Mouse (Mus musculus) ZHBTc4 (cell line): ENCODE measurements around the gene Cmss1.

Experiments used
- DNase-seq: peaks from one replicate; pipeline ENCODE4 v3.0.0-alpha.2; 2011; ENCODE audit warnings: low read depth, low spot score

Cmss1 gene

GRCm38 (mm10) chr16:57478451-57478850 lies 128.2 kb downstream of the Cmss1 start:
- no peak for DNase-seq

DNA sequence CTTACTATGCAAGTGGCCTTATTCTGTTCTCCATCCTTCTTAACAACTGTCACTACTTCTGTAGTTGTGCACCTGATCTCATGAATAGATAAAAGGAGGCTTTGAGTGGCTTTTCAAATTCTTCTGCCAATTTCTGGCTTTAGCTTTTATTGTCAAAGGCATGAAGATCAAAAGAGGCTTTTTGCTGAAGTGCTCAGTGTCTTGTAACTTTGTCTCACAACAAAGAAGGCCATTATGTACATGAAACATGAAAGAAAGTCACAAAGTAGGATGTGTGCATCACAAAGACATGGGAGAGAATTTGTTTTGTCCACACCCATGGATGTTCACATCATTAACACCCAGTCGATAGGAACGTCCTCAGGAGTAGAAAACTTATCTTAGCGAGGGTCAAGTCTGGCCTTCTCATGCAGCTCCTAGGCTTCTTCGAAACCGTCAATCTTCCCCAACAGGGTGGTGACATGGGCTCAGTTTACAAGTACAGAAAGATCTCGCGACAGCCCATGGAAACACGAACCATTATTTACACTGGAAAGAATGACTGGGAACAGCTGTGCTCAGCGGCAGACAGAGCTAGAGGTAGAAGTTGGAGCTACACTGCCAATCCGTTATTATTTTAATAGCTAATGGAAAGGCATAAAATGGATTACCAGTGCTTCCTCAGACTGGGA lies 133.1 kb downstream of the Cmss1 start:
- DNase-seq, result peak; percentile 94

- no peak for DNase-seq
Measured at GRCm38 (mm10) chr16:57471071-57471470, 135.6 kb downstream of the Cmss1 start.

DNA sequence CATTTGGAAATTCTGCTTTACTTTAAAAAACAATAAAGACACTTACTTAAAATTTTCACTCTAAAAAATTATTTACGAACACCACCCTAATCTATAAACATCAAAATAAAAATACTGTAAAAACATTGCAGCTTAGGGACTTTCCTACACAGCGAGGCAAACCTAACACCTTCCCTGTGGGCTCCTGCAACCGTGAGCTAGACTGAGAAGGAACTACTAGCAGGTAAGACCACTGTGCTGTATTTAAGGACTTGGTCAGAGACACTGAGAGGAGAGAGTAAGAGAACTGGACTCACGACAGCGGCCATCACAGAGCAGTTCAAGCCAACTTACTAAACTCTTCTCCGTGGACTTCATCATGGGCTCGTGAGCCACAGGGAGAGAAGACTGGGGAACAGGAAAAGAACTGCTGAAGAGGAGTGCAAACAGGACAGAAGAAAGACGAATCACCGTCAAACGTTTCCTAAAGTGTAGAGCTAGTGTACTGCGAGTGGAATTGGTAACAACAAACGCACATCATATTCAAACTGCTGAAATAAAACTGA lies 136.3 kb downstream of the Cmss1 start:
- DNase-seq, result no peak

DNA sequence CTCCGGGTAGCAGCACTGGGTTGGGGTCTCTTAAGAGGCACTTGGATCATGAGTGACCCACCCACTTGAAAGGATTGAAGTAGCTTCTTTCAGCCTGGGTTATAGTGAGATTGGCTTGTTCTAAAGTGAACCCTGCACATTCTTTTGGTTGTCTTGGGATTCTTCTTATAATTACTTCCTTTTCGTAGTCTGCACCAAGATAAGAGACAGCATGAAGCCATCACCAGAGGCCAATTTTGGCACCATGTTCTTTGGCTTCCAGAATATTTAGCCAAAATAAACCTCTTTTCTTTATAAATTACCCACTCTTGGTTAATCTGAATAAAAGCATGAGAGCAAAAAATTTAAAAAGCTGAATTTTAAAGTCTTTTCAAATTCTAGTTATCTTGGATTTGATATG lies 136.8 kb downstream of the Cmss1 start:
- DNase-seq, result no peak

DNA sequence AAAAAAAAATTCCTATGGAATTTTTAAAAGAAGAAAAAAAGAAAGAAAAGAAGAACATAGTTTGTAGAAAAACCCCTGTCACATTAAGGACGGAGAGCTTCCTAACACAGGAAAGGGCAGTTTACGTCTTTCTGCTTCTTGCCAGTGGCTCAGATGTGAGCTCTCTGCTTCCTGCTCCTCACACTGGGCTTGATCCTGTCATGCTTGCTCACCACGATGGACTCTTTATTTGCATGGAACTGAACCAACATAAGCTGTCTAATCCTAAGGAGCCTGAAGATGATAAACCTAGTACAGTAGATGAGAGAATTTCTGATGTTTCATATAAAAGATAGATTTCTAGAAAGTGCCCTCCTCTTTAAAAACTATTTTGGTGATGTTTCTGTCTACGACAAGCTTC lies 137.4 kb downstream of the Cmss1 start:
- DNase-seq, result no peak

DNA sequence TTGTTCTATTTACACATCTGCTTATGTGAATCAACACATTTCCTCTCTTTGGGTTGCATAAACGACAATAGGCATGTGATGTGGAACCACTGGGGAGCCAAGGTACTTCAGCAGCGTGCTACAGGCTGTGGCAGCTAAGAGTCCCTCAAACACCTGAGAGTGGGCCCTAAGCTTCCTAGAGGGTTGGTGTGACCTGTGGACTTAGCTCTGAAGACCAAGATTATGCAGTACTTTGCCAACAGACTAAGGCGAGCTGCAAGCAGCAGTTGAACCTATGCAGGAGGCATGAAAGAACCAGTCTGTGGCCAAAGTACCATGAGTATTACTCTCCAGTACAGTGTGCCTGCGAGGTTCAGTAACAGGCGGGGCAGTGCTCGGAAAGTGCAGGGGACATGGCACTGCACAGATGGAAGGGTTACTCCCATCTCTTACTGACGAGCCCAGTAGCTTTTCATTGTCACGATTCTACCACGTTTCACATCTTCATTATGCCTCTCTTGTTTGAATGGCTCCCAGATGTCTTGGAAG lies 141.2 kb downstream of the Cmss1 start:
- DNase-seq, result no peak

DNA sequence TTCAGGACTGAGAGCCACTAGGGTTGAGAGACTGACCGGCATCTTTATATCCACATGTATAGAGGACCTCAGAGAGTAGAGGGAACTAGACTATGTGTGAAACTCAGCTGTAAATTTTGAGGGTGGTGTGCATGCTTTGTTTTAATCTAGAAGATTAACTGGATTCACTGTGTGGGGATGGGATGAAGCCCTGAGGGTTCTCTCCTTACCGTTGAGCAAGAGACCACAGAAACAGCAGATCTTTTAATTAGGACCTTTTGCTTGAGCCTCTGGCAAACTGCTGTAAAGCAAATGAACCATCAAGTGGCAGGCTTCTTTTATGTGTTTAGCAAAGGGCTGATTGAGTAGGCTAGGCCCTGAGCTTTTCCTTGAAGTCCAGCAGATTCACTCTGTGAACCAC lies 150.7 kb downstream of the Cmss1 start:
- DNase-seq, result no peak

DNA sequence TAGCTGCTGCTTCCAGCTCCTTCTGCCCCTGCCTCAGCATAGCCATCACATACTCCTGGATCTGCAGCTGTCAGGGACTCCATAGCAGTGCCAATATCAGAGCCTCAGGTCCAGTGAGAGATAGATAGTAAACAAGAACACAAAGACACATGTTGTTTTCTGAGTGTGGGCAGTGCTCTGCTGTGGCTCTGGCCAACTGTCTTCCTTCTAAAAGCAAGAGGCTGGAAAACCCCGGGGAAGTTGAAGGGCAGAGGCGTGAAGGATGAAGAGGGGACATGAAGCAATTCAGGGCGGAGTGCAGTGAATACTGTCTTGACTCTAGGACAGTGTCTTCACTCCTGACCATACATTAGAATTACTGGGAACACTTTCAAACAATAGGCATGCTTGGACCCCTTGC lies 151.1 kb downstream of the Cmss1 start:
- no peak for DNase-seq

GRCm38 (mm10) chr16:57454106-57454763 lies 152.4 kb downstream of the Cmss1 start:
- DNase-seq, result no peak

GRCm38 (mm10) chr16:57453009-57453408 lies 153.7 kb downstream of the Cmss1 start:
- no peak for DNase-seq

DNA sequence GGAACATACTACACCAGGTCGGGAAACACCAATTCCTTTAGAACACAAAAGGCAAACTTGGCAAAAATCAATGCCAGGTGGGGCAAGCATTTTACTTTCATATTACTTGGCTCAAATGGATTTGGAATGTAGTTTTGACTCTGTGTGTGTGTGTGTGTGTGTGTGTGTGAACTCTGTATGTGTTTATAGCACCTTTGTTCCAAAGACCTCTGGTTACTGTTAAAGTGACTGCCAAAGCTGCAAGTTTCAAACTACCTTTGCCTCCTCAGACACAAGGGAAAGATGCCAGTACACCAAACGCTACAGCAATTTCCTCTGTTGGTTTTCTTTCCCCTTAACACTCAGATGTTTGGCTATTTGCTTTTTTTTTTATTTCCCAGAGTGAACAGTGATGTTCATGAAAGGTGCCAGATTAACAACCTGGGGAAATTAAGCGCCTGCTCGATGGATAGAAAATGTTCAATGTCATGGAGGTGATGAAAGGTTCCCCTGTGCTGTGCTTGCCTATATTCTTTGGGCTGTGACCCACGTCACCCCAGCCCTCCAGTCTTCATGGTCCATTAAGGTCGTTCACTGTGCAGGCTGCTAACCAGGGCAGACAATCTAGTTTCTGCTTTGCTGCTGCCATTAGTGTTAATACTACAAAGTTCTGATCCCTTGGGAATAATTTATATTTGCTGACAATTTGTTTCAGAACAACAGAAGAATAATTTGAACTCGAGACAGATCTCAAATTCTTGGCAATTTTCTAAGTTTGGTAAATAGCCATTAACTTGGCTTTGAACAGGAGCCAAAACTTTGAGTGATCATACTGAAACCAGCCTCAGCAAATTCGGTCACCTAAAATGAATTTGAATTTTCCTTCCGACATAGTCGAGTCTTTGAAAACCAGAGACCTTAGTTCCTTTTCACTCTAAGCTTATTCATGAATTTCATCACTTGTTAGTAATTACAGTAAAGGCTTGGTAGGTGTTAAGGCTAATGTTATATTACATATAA lies 161.3 kb downstream of the Cmss1 start:
- DNase-seq, result no peak

GRCm38 (mm10) chr16:57440706-57441437 lies 165.8 kb downstream of the Cmss1 start:
- DNase-seq, result no peak

GRCm38 (mm10) chr16:57439206-57439605 lies 167.5 kb downstream of the Cmss1 start:
- DNase-seq, result no peak

GRCm38 (mm10) chr16:57438288-57438685 lies 168.4 kb downstream of the Cmss1 start:
- DNase-seq, result no peak

DNA sequence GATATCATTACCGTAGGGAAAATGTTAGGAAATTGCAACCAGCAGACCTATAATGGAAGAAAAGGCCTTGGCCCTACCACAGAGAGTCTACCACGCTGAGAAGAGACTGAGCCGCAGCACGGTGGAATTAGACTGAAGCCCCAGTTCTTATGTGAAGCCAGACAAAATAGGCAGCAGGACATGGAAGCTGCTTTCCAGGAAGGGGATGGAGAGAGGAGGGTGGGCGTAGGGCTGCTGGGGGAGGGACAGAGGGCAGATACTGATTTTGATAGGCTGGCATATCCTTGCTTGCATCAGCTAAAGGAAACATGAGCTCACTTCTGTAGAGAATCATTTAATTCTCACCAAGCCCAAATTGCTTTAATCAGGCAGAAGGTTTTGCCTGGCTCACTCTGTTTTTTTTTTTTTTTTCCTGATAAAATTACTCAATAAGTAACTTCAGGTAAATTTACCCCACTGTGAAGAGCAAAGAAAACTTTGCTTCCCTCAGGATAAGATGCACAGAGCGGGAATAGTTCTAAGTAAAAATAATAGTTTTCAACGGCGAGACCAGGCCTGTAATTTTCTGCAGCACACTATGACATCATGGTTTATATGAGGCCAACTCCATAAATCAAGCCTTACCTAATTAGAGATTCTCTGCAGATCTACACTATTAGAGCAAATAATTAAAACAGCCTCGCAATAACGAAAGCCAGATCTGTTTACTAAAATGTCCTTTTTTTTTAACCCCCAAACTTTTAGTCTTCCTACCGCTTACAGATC lies 169.0 kb downstream of the Cmss1 start:
- DNase-seq, result no peak

DNA sequence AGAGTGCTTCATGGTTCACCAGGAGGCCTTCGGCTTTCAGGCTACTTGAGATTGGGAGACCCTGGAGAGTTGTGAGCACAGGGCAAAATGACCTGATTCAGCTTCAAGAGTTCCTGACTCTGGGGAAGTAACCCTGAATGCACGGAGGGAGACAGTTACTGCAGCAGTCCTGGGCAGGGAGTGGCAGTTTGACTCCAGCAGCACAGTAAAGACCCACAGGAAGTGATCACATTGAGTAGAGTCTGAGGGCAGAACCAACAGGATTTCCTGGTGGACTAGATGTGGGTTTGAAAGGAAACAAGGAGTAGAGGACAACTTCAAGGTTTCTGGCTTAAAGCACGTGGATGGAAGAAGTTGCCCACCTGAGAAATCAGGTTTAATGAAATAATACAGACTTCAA lies 172.0 kb downstream of the Cmss1 start:
- peak; percentile 31 for DNase-seq

DNA sequence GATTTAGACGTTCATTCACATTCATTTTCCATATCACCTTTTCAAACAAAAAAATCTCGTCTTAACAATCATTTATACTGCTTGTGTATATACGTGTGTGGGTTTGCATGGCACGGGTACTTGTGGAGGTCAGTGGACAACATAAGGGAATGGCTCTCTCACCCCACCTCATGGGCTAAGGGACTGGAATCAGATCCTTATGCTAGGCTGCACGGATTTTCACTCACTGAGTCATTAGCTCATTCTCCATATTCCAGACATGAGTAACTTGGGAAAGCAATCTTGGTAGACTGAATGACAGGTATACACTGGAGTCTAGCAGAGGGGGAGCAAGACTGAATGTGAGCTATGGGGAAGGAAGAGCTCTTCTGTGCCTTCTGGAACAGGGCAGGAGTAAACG lies 173.0 kb downstream of the Cmss1 start:
- DNase-seq, result no peak

- DNase-seq, result no peak
Measured at GRCm38 (mm10) chr16:57433173-57433572, 173.5 kb downstream of the Cmss1 start.

DNA sequence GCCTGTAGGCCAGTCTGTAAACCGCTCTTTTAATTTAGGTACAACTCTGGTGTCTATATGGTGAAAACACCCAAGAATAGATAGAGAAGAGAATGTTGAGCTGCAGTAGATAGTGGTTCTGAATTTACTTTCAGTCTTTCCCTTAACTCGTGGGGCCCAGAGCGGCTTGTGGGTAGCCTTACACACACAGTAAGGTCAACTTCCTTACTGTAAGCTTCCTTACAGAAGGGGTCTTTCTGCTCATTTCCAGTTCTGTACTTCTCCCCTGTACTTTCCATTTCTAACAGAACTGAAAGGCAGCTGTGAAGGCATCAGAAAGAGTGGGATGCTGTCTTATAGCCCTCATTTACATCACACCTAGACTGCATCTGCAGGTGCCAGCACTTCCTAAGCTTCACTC lies 175.4 kb downstream of the Cmss1 start:
- DNase-seq, result no peak
